Mouse (Mus musculus): ENCODE data around the gene Fndc1.

DNA sequence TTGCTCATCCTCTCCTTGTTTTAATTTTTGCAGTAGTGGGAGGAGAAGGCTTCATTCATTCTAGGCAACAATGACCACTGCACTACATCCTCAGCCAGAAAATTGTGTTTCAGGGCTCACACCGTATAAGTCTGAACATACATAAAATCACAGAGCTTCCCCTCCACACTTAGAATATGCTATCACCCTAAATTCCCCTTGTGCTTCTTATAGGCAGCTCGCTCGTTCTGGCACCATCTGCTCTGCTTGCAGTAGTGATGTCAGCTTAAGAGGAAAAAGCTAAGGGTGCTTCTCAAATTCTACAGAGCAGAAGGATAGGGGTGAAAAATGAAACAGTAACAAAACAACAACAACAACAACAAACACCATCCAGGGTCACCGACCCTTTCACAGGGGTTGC lies 82.1 kb downstream of the Fndc1 start:
- TF ChIP-seq POLR2A (IDR thresholded peaks at IDR 0.05; ENCODE audit: borderline replicate concordance, control insufficient read depth, low read depth, low read length) = no peak
- no peak for TF ChIP-seq CTCF (IDR thresholded peaks at IDR 0.05; ENCODE audit: control insufficient read depth, insufficient read depth, low read length)
